Comparison of ENCODE assay signal across 12 mouse cellular contexts in the genomic region with DNA sequence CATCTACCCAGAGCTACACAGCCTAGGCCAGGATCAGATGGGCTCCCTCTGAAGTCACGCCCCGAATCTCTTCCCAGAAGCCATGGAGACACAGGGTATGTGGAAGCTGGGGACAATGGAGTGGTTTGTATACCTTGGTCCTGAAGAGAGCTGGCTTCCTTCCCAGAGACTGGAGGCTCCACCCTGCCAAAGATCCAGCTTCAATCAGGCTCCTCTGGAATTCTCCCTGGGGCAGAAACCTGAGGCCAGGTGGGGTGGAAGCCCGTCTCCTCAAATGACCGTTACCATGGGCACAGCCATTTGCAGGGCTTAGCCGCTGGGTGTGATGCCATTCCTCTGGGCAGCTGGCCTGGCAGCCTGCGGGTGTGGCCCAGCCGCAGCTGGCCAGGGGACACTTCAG. TPM values are rescaled to one million over a fixed set of nuclear protein-coding genes. Genes with fewer than 3 reads are reported as not detected.
DNase-seq lines count a peak whose midpoint lies in the region; ATAC-seq and TF ChIP-seq lines count a peak whose summit lies in the region.
"Had no signal": no experiment of that assay in that cellular context is flagged by ENCODE, and none has a peak within 500 bp of the region (broad histone marks: within the 10 kb centered on the region; RNA-seq: fewer than 3 reads in every experiment).

No protein-coding gene starts in this region.

- no peak overlapping the region for H3K4me3 ChIP-seq in gastrocnemius, adult 2 months
- H3K4me3 ChIP-seq in embryonic facial prominence, embryonic 10.5 days, result no peak overlapping the region
- H3K4me3 ChIP-seq in heart, embryonic 11.5 days (ENCODE audit: low read depth, low read length), result no peak overlapping the region
- H3K4me3 ChIP-seq: liver, embryonic 12.5 days; midbrain, embryonic 12.5 days had no signal

- no peak overlapping the region for H3K9ac ChIP-seq in heart, embryonic 11.5 days (ENCODE audit: low read depth, low read length)
- H3K9ac ChIP-seq: liver, embryonic 12.5 days; midbrain, embryonic 12.5 days had no signal

- TF ChIP-seq CTCF in gastrocnemius, adult 2 months (IDR thresholded peaks at IDR 0.05), result no peak

- peaks cover 21% of the 10 kb centered on the region for H3K27me3 ChIP-seq in embryonic facial prominence, embryonic 10.5 days (replicated peaks; ENCODE audit: low read depth, poor library complexity, severe bottlenecking)
- H3K27me3 ChIP-seq in heart, embryonic 11.5 days (ENCODE audit: control insufficient read depth, insufficient read depth, low read length), result peaks cover 7% of the 10 kb centered on the region

- 50% methylated on average over 7 of the region's 7 CpGs for WGBS in embryonic facial prominence, embryonic 10.5 days
- whole genome bisulfite sequencing in heart, embryonic 11.5 days (ENCODE audit: insufficient replicate concordance), result 66% methylated on average over 7 of the region's 7 CpGs

- no peak overlapping the region for H3K27ac ChIP-seq in gastrocnemius, adult 2 months
- H3K27ac ChIP-seq in embryonic facial prominence, embryonic 10.5 days (replicated peaks), result no peak overlapping the region; the same call in 1 of the 2 replicates
- no peak overlapping the region for H3K27ac ChIP-seq in heart, embryonic 11.5 days (ENCODE audit: low read depth, low read length)
- H3K27ac ChIP-seq: liver, embryonic 12.5 days; midbrain, embryonic 12.5 days had no signal

- 0 out of 2 replicates have a peak, but pooled peaks cover 1% of the 10 kb centered on the region for H3K36me3 ChIP-seq in embryonic facial prominence, embryonic 10.5 days (replicated peaks)
- H3K36me3 ChIP-seq in heart, embryonic 11.5 days (ENCODE audit: control insufficient read depth, insufficient read depth, low read length), result no peaks in the 10 kb centered on the region

- intact Hi-C loops in gastrocnemius, adult 2 months (cut with DNase I), result no loop called here

- peak; percentile 33 for DNase-seq in gastrocnemius, adult 2 months
- no peak for DNase-seq in gastrocnemius, postnatal 10 days
- DNase-seq in embryonic facial prominence, embryonic 10.5 days (ENCODE audit: low spot score), result peak; percentile 46
- DNase-seq in kidney, postnatal 10 days, result peak; percentile 53
- peak; percentile 79 for DNase-seq in lung, postnatal 36 days
- DNase-seq in layer of hippocampus, adult 11-12 months (ENCODE audit: low spot score), result no peak
- DNase-seq in right cerebral cortex, postnatal 10 days (ENCODE audit: low spot score in 2 of 2), result no peak
- DNase-seq: layer of hippocampus, adult 9-11 months had no signal

- no peak overlapping the region for H3K4me2 ChIP-seq in heart, embryonic 11.5 days
- H3K4me2 ChIP-seq: liver, embryonic 12.5 days; midbrain, embryonic 12.5 days had no signal

- no peak for ATAC-seq in heart, embryonic 11.5 days (replicated peaks; ENCODE audit: insufficient number of reproducible peaks, low FRiP score, low TSS enrichment)
- ATAC-seq: activated CD4-positive, CD25-positive, alpha-beta regulatory T cell, adult 4 months; liver, embryonic 12.5 days had no signal

- H3K4me1 ChIP-seq in embryonic facial prominence, embryonic 10.5 days, result peaks cover 31% of the 10 kb centered on the region
- no peaks in the 10 kb centered on the region for H3K4me1 ChIP-seq in heart, embryonic 11.5 days (ENCODE audit: control insufficient read depth, insufficient read depth, low read length)

- H3K9me3 ChIP-seq in embryonic facial prominence, embryonic 10.5 days, result no peaks in the 10 kb centered on the region
- H3K9me3 ChIP-seq in heart, embryonic 11.5 days (replicated peaks; ENCODE audit: control insufficient read depth, low read length), result no peaks in the 10 kb centered on the region
- H3K9me3 ChIP-seq: liver, embryonic 12.5 days; midbrain, embryonic 12.5 days had no signal

RNA-seq across cellular contexts. Expression of a gene that starts 6.5 kb away (rescaled TPM):
- 1 to 10 TPM; 1.9 to 2.0 TPM for total RNA-seq in gastrocnemius, adult 2 months (2021)
- total RNA-seq in gastrocnemius, postnatal 10 days (2021), result 1 to 10 TPM; 2.1 to 2.5 TPM
- 0.75 and 0.91 TPM in 2 replicates for polyA plus RNA-seq in embryonic facial prominence, embryonic 10.5 days (2016; fragmentation: Nextera tagmentation; extraction: Ambion mirVana)
- polyA plus RNA-seq in heart, embryonic 11.5 days (2014; fragmentation: Nextera tagmentation; extraction: Ambion mirVana), result 0.87 and 0.97 TPM in 2 replicates

RNA-seq across cellular contexts. Expression of a gene that starts 26.0 kb away (rescaled TPM):
- total RNA-seq in gastrocnemius, adult 2 months (2021), result 10 to 100 TPM in 1 of 2 experiments, 1 to 10 TPM in 1; 6.7 to 10.8 TPM
- total RNA-seq in gastrocnemius, postnatal 10 days (2021), result 10 to 100 TPM; 15.1 to 17.6 TPM
- polyA plus RNA-seq in embryonic facial prominence, embryonic 10.5 days (2016; fragmentation: Nextera tagmentation; extraction: Ambion mirVana), result 75.1 and 79.0 TPM in 2 replicates
- 55.7 and 57.1 TPM in 2 replicates for polyA plus RNA-seq in heart, embryonic 11.5 days (2014; fragmentation: Nextera tagmentation; extraction: Ambion mirVana)

RNA-seq across cellular contexts. Expression of a gene that starts 42.8 kb away (rescaled TPM):
- 1 to 10 TPM; 3.6 to 3.8 TPM for total RNA-seq in gastrocnemius, adult 2 months (2021)
- total RNA-seq in gastrocnemius, postnatal 10 days (2021), result 1 to 10 TPM; 3.5 to 4.6 TPM
- polyA plus RNA-seq in embryonic facial prominence, embryonic 10.5 days (2016; fragmentation: Nextera tagmentation; extraction: Ambion mirVana), result 20.7 and 22.0 TPM in 2 replicates
- 8.0 and 8.3 TPM in 2 replicates for polyA plus RNA-seq in heart, embryonic 11.5 days (2014; fragmentation: Nextera tagmentation; extraction: Ambion mirVana)

Comparison
In these comparisons a context has a peak if more than half of its experiments do, and no peak if none do; other contexts are left out.
1. DNase-seq: peak in gastrocnemius, adult 2 months (single experiment), embryonic facial prominence, embryonic 10.5 days (single experiment), kidney, postnatal 10 days (single experiment) and lung, postnatal 36 days (single experiment); none in gastrocnemius, postnatal 10 days (single experiment), layer of hippocampus, adult 11-12 months (single experiment) and right cerebral cortex, postnatal 10 days (0 of 2).